Mouse (Mus musculus): ENCODE results near the gene B2m.

DNA sequence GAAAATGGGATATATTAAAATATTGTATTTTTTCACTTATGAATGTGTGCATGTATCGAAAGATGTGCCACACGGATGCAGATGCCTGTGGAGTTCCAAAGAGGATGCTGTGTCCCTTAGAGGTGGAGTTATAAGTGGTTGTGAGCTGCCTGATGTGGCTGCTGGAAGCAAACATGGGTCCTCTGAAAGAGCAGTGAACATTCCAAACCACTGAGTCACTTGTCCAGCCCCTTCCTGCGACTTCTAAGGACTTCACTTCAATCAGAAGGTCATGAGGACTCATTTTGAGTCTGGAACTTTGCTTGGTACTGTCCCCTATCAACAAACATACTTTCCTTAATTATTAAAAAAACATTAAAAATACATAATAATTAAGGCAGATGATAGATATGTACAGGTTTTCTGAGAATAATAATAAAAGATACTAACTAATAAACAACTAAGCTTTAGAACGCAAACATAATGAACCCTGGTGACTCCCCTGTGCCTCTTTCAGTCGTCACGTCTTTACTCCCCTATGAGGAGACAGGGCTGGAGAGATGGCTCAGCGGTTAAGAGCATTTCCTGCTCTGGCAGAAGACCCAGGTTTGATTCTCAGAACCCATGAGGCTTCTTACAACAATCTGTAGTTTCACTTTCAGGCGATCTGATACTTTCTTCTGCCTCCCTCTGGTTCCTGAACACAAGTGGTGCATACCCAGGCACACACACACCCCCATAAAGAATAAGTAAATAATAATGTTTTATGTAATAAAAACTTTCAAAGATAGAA lies 32.8 kb downstream of the B2m start:
- TF ChIP-seq CTCF (IDR thresholded peaks at IDR 0.05; ENCODE audit: low read depth) (no peak), EP300 (optimal IDR thresholded peaks at IDR 0.05) (no peak)
